Mouse (Mus musculus) C2C12 (cell line): Measurements from ENCODE around the gene Ipo11.

Experiments
- CTCF ChIP-seq: IDR thresholded peaks from one replicate; pipeline ENCODE4 v1.5.1; 2011; ENCODE audit not compliant: control insufficient read depth, insufficient read depth, insufficient read length
- MAX ChIP-seq: IDR thresholded peaks from one replicate; pipeline ENCODE4 v1.6.1; 2011; ENCODE audit warnings: mild to moderate bottlenecking, control low read depth

DNA sequence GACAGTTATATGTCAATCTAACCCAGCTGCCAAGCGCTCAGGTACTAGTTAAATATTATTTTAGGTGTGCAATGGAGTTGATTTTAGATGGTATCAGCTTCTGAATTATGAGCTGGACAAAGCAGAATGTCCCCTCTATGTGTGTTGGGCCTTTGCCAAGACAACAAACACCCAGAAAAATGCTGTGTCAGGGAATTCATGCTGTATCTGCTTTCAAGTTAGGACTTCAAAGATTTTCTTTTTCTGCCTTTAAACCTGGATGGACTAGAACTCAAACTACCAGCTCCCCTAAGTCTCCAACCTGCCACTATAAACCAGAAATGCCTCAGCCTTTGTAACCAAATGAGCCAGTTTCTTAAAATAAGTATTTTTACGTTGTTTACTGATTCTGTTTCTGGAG, 116.6 kb downstream of the Ipo11 start:
- TF ChIP-seq CTCF (no peak), MAX (no peak)
